Comparison of ENCODE assay signal across 18 mouse cellular contexts in the genomic region with DNA sequence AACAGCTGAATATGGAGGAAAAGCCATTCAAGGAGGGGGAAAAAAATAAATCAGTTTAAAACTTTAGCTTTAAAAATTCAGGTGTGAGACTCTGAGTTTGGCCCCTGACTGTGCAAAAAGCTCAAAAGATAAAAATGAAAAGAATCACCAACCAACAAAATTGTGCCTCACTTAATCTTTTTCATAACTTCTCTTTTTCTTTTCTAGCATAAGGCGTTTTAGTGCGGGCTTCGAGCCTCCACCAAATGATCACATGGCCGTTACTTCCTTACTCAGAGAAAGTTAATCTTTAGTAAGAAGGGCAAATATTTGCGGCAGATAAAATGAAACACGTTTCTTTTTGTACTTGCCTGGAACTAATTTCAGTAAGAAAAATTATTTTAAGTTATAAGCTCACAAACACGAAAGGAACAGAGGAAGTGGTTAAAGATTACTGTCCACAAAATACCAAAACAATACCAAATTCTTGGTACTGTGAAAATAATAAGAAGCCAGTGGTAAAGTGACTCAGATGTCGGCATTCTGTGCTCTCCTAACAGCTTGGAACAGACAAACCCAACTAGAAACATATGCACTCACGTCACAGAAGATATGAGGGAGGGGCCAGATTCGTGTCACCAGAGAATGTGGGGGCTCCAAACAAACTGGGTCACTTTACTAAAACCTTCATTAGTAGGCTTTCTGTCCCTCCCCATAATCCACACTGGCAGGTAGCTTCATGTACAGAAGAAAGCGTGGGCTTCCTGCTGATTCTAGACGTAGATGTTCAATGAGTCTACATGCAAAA.
DNase-seq lines count a peak whose midpoint lies in the region; ATAC-seq and TF ChIP-seq lines count a peak whose summit lies in the region.
"Had no signal": no experiment of that assay in that cellular context is flagged by ENCODE, and none has a peak within 500 bp of the region (broad histone marks: within the 10 kb centered on the region; RNA-seq: fewer than 3 reads in every experiment).

No protein-coding gene starts in this region.

- DNase-seq in CD8-positive naive resting alpha-beta T cell, adult 2 months (ENCODE audit: low read depth in 2 of 2, low spot score in 2 of 2): peak; percentile 41 to 55
- DNase-seq in gastrocnemius, postnatal 10 days: no peak
- no peak for DNase-seq in midbrain, embryonic 11.5 days (ENCODE audit: low spot score, missing footprints)
- no peak for DNase-seq in left cerebral cortex, adult 11 months (ENCODE audit: low spot score)
- no peak for DNase-seq in gastrocnemius, postnatal 4 days (ENCODE audit: low spot score in 2 of 2)
- DNase-seq: cerebellum, postnatal 10 days; gastrocnemius, postnatal 14 days; kidney, adult 9 months; layer of hippocampus, postnatal 36 days; spleen, adult 18-20 months had no signal

- H3K9ac ChIP-seq in midbrain, embryonic 11.5 days (ENCODE audit: low read length): no peak overlapping the region
- H3K9ac ChIP-seq: heart, embryonic 15.5 days had no signal

- peak overlapping the region; percentile 69; the same call in 1 of the 2 replicates for H3K27ac ChIP-seq in embryonic fibroblast, embryonic 13.5 days (ENCODE audit: insufficient read depth, low read length)
- no peak overlapping the region for H3K27ac ChIP-seq in midbrain, embryonic 11.5 days (ENCODE audit: low read depth, low read length)
- H3K27ac ChIP-seq: heart, embryonic 15.5 days had no signal

- WGBS in midbrain, embryonic 11.5 days: 78% methylated on average over 12 of the region's 12 CpGs

- TF ChIP-seq CTCF in C2C12 (IDR thresholded peaks at IDR 0.05; ENCODE audit: control insufficient read depth, insufficient read depth, insufficient read length): no peak
- TF ChIP-seq CTCF in embryonic fibroblast, embryonic 13.5 days (IDR thresholded peaks at IDR 0.05; ENCODE audit: borderline replicate concordance, insufficient read depth, low read length): no peak

- no peak overlapping the region for H3K4me3 ChIP-seq in C2C12 (ENCODE audit: insufficient read depth, poor library complexity, severe bottlenecking)
- H3K4me3 ChIP-seq in embryonic fibroblast, embryonic 13.5 days (ENCODE audit: insufficient read depth, low read length): no peak overlapping the region
- H3K4me3 ChIP-seq in myocyte: no peak overlapping the region
- H3K4me3 ChIP-seq in midbrain, embryonic 11.5 days (ENCODE audit: low read depth, low read length): no peak overlapping the region
- H3K4me3 ChIP-seq: erythroblast, embryonic 14.5 days; heart, embryonic 15.5 days; megakaryocyte, embryonic 14.5 days had no signal

- H3K36me3 ChIP-seq in C2C12 (ENCODE audit: control insufficient read depth, insufficient read depth): no peaks in the 10 kb centered on the region
- no peaks in the 10 kb centered on the region for H3K36me3 ChIP-seq in myocyte (ENCODE audit: control insufficient read depth, insufficient read depth)
- H3K36me3 ChIP-seq in midbrain, embryonic 11.5 days (ENCODE audit: control insufficient read depth, insufficient read depth, low read length): no peaks in the 10 kb centered on the region
- H3K36me3 ChIP-seq: G1E; heart, embryonic 15.5 days had no signal

- H3K27me3 ChIP-seq in C2C12 (ENCODE audit: control insufficient read depth, insufficient read depth, insufficient read length): no peaks in the 10 kb centered on the region
- no peaks in the 10 kb centered on the region for H3K27me3 ChIP-seq in myocyte (ENCODE audit: control insufficient read depth, insufficient read depth, insufficient read length)
- H3K27me3 ChIP-seq in midbrain, embryonic 11.5 days (ENCODE audit: control insufficient read depth, insufficient read depth, low read length): no peaks in the 10 kb centered on the region
- H3K27me3 ChIP-seq: megakaryocyte, embryonic 14.5 days had no signal

- no peaks in the 10 kb centered on the region for H3K79me3 ChIP-seq in C2C12 (ENCODE audit: low read depth)

- no peak for TF ChIP-seq POLR2A in embryonic fibroblast, embryonic 13.5 days (IDR thresholded peaks at IDR 0.05; ENCODE audit: low read depth, low read length)
- TF ChIP-seq POLR2A in myocyte (IDR thresholded peaks at IDR 0.05; ENCODE audit: insufficient read length, low read depth): no peak

- H3K79me2 ChIP-seq in C2C12 (ENCODE audit: control insufficient read depth, insufficient read depth) (no peaks in the 10 kb centered on the region), myocyte (ENCODE audit: control insufficient read depth, insufficient read depth) (no peaks in the 10 kb centered on the region)

- no peak overlapping the region for H3ac ChIP-seq in C2C12 (ENCODE audit: control insufficient read depth, insufficient read length, low read depth)
- H3ac ChIP-seq in myocyte (ENCODE audit: control insufficient read depth, insufficient read length): no peak overlapping the region

- H3K9me3 ChIP-seq in midbrain, embryonic 11.5 days (ENCODE audit: control insufficient read depth, low read length): no peaks in the 10 kb centered on the region
- H3K9me3 ChIP-seq: heart, embryonic 15.5 days; megakaryocyte, embryonic 14.5 days had no signal

- no peak for ATAC-seq in midbrain, embryonic 11.5 days (ENCODE audit: low FRiP score)
- ATAC-seq: forebrain, embryonic 16.5 days had no signal

- 0 out of 2 replicates have a peak, but pooled peaks cover 3% of the 10 kb centered on the region for H3K4me1 ChIP-seq in embryonic fibroblast, embryonic 13.5 days (ENCODE audit: control insufficient read depth, insufficient read depth, low read length)
- no peaks in the 10 kb centered on the region for H3K4me1 ChIP-seq in midbrain, embryonic 11.5 days (ENCODE audit: control insufficient read depth, insufficient read depth, low read length)

- H3K4me2 ChIP-seq in myocyte (ENCODE audit: low read depth): peak overlapping the region; percentile 44
- no peak overlapping the region for H3K4me2 ChIP-seq in midbrain, embryonic 11.5 days

TF ChIP-seq in C2C12, 6 proteins besides CTCF, POLR2A, EP300 and RAD21:
- TF ChIP-seq CEBPB (IDR thresholded peaks at IDR 0.05; ENCODE audit: low read depth) (no peak), USF1 (IDR thresholded peaks at IDR 0.05; ENCODE audit: low read depth) (peak; percentile 62)

TF ChIP-seq in myocyte, 11 proteins besides CTCF, POLR2A, EP300 and RAD21:
- no peak for TF ChIP-seq E2F4 (IDR thresholded peaks at IDR 0.05; ENCODE audit: insufficient read depth)
- TF ChIP-seq USF1 (IDR thresholded peaks at IDR 0.05; ENCODE audit: low read depth): peak; percentile 37

Comparison
In these comparisons a context has a peak if more than half of its experiments do, and no peak if none do; other contexts are left out.
1. DNase-seq: peak in CD8-positive naive resting alpha-beta T cell, adult 2 months (2 of 2); none in gastrocnemius, postnatal 10 days (single experiment), midbrain, embryonic 11.5 days (single experiment), left cerebral cortex, adult 11 months (single experiment) and gastrocnemius, postnatal 4 days (0 of 2).